Mouse (Mus musculus): ENCODE data around the gene Ldlrap1.
A peak's percentile ranks its signal among the peaks of the same experiment; 100 is the strongest.

The Ldlrap1 gene

DNA sequence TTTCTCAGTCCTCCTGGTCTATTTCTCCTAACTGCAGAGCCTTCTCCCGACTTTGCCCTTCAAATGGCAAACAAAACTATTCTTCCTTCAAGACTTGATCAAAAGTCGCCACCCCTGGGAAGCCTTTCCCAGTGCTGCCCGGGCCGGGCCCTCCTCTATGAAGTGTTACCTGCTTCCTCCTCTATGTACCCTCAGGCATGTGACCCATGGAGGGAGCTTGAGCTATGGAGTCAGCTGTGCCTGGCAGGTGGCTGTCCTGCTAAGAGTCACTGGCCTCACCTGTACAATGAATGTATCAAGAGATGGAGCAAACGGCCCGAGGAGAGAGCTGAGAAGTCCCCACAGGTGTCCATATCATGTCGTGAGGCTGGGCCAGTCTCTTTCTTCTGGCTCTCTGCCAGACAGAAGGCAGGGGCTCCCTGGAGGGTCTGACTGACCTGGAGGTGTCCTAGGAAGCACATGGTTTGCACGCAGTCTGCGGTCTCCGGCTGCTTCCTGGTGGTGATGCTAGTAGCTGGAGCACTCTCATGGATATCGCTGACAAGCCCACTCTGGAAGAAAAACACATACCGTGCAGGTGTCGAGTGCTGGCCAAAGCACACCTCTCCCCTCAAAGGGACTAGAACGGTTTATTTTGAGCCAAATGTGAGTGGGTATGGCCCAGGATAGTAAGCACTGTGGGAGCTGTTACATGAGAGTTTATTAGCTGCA, 7.6 kb upstream of the Ldlrap1 start:
- no peak for DNase-seq (ENCODE audit: low spot score in 2 of 2)

DNA sequence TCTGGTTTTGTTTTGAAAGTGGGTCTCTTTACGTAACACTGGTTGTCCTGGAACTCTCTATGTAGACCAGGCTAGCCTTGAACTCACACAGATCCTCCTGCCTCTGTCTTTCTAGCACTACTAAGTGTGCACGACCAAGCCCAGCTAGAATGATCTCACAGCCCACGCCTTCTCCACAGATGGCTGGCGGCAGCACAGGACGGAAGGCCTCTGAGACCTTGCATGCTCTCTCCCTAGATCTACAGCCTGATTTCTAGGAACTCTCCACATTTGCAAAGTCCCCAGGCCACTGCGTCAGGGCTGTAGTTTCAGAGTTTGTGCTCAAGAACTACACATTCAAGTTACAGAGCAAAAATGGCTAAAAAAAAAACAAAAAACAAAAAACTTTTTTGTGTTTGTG, 6.3 kb upstream of the Ldlrap1 start:
- DNase-seq (ENCODE audit: low spot score in 2 of 2) = no peak

DNA sequence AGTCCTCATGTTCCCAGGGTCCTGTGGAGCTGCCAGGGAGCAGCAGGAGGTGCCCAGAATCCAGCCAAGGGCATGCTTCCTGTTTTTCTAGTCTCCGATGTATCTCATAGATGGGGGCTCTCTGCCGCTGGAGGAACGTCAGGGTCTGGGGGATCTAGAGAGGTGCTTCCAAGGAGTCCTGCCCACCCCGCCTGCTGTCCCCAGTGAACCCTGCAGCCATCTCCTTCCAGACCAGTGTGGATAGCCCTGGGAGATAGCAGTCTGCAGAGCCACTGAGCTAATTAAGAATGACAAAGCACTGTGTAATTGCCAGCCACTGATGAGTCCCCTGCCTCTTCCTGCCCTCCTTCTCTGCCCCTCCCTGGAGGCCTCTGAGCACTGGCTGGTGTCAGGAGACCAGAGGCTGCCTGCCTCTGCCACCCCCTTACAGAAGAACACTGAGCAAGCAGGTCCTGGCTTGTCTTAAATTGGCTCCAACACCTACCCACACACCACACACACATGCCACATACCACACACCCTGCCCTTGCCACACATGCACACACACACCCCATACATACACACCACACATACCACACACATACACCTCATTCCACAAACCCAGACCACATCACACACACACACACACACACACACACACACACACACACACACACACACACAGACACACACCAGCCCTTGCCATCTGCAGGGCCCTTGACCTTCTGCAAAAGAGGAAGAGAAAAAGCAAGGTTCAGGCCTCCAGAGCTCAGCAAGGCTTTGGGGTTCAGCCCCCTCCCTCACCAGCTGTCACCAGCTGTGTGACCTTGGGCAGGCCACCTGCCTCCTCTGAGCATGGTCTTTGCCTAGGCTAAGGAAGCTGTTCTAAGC, 5.2 kb upstream of the Ldlrap1 start:
- no peak for DNase-seq (ENCODE audit: low spot score in 2 of 2)

DNA sequence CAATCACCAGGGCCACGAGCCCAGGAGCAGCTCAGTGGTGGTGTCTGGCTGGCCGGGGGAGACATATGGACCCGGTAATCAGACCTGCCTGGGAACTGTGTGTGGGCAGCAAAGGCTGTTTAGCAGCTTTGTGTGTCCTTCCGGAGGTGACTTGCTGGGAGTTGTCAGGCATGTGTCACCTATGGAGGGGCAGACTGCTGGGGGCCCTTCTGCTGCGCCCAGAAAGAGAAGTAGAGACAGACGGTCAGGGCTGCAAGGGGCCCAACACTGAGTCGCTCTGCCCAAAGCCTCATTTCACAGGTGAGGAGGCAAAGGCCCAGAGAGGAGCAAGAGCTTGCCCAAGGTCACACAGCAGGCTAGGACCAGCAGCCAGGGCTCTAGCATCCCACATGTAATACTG, 2.1 kb upstream of the Ldlrap1 start:
- no peak for DNase-seq (ENCODE audit: low spot score in 2 of 2)

DNA sequence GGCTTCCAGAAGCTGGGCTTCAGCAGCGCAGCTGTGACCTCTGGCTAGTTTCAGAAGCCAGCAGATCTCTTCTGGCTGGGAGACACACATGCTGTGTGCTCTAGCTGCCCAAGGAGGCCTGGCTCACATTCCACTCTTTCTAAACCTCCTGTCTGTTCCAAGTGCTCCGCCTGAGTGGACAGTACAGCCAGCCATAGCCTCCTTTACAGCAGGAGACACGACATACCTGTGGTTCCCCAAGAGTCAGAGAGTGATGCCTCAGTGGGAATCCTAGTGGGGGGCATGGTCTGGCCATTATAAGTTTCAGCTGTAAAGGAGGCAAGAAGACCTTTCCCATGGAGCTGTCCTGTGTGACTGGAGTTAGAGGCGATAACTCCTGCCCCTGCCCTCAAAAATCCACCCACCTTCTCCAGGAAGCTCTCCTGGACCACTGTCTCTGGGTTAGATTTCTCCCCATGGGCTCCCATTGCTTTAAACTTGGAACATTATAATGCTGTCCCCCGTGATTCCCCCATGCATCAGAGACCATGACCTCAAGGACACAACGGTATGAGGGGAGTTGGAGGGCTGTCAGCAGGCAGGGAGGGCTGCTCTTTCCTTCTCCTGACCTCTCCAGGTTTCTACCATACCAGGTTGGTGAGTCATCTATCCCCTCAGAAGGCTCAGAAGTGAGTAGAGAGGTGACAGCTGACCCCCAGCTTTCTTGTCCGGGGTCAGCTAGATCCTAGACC, 1.4 kb upstream of the Ldlrap1 start:
- no peak for DNase-seq (ENCODE audit: low spot score in 2 of 2)

DNA sequence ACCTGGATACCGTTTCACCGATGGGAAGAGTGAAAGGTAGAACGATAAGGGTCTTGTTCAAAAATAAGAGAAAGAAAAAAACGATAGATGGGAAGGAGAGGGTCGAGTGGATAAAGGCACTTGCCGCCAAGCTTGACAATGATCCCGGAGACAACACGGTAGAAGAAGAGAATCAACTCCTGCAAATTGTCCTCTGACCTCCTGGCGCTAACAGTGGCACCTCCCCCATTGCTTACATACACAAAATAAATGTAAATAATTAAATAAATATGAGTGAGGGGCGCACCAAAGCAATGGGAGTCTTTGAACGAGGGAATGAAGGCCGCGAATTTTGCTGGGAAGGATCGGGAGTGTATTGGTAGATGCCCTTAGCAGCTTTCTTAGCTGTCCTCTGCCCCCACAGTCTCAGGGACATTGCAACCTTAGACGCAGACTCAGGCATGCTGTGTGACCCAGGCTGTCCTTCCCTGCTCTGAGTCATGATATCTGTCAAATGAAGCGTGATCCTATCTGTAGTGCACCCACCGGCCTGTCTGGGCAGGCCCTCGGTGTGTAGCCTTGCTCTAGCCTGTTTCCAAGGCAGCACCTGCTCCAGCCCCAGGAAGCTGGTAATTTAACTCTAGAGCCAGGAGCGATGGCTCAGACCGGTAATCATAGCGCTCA, 533 bp upstream of the Ldlrap1 start:
- no peak for DNase-seq (ENCODE audit: low spot score in 2 of 2)

DNA sequence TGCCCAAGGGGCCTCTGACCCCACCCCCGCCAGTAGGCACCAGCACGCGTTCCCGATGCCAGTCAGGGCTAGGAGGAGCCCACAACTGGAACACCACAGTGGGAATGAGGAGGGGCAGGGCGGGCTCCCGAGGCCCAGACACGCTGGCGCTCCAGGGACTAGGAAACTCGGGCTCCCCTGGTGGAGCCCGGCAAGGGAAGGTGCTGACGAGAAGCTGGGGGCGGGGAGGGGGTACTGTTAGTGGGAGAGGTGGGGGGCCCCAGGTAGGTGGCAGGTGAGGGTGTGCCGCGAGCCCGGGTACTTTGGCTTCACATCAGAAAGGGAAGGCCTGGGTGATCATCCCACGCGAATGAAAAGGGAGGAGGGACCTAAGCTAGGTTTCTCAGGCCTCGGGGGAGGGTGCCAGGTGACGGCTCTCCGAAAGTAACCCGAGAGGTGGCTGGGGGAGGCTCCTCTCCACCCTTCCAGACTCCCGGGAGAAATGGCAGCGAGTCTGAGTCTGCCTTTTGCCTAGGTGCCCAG, 859 bp downstream of the Ldlrap1 start:
- peak; percentile 42 to 80 for DNase-seq (ENCODE audit: low spot score in 2 of 2)

DNA sequence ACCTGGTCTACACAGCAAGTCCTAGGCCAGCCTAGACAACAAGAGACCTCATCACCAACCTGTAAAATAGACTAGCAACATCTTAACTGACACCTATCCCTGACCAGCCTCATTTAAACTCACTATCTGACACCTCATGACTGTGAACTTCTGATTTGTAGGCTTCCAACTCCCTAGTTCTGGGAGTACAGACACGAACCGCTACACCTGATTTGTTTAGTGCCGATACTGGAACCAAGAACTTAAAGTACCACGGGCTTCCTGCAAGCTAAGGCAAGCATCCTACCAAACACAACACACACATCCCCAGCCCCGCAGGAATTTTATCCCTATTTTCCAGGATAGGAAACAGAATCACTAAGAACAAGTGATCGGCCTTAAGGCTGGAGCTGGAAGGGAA, 1.5 kb downstream of the Ldlrap1 start:
- no peak for DNase-seq (ENCODE audit: low spot score in 2 of 2)

DNA sequence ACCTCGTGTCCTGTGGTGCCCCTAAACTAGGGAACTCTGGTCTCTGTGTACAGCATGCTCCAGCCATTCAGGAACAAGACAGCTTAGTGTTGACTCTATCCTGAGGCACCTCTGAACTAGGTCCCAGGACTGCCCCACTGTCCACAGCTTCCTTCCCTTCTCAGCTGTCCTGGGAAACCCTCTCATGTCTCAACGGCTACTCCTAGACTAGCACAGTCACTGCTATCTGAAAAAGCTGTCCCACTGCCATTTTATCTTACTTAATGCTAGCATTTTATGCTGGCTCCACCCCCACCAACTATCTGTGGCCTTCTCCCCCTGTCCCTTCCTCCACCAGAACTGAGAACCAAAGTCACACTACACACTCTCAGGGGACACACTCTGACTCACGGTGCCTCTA, 3.5 kb downstream of the Ldlrap1 start:
- no peak for DNase-seq (ENCODE audit: low spot score in 2 of 2)

DNA sequence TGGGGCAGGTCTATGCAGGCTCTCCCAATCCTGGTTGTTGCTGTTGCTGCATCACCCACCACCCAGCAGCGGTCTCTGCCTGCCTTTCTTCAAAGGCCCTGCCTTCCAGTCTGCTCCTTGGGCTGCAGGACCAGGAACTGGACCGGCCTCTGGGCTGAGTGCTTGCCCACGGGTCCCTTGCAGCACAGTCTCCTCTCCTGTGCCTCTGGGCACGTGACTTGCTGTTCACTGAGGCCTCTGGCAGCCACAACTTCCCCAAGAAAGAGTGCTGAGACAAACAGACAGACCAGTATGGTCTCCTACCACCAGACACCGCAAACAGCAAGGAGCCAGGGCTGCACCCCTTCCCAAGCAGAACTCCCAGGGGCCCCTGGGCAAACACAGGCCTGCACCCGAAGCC, 5.5 kb downstream of the Ldlrap1 start:
- DNase-seq (ENCODE audit: low spot score in 2 of 2) = peak; percentile 57 to 77

DNA sequence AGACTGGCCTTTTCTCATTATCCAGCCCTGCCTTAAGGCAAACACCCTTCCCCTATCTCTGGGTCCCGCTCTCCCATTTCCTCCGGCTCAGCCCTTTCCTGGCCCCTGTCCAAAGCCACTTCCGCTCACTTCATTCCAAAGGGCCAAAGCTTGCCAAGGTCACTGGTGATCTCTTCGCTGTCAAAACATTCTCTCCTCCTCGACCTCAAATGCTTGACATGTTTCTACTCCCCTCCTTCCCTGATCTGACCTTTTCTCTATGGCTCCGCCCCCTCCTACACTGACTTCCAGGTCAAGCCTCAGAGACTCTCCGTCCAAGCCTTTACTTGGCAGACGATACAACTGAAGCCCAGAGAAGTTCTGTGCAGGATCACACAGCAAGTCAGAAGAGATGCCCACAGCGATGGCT, 7.0 kb downstream of the Ldlrap1 start:
- peak; percentile 75 to 85 for DNase-seq (ENCODE audit: low spot score in 2 of 2)

DNA sequence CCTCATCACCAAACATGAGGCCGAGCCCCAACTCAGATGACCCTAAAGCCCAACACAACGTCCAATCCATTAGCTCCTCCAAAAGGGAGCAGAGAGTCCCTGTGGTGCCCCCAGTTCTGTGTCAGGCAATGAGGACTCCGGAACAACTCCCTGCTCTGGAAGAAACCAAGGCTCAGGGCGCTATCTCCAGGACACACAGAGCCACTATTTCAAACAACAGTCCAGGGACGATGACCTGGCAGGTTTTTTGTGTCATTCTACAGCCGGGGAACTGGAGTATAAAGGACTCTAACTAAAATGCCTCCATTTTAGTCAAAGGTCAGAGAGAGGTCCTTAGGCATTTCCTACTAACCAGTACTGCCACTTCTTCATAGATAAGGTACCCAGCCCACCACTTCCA, 7.5 kb downstream of the Ldlrap1 start:
- DNase-seq (ENCODE audit: low spot score in 2 of 2) = no peak

DNA sequence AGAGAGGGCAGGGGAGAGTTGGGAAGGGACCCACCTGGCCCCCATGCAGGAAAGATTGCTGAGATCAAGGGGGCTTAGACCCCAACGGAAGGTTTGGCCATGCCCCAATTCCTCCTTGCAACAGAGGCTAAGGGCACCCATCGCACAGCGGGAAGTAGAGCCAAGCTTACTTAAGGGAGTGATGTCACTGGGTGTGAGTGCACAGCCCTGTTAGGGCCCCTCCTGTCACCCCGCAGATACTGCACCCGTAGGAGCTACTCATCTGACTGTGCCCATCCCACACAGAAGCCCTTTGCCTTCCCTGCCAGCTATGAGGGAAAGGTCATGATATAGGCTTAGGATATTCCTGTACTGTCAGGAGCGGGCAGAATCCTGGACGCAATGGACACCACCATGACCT, 8.3 kb downstream of the Ldlrap1 start:
- DNase-seq (ENCODE audit: low spot score in 2 of 2) = peak; percentile 64 to 79

DNA sequence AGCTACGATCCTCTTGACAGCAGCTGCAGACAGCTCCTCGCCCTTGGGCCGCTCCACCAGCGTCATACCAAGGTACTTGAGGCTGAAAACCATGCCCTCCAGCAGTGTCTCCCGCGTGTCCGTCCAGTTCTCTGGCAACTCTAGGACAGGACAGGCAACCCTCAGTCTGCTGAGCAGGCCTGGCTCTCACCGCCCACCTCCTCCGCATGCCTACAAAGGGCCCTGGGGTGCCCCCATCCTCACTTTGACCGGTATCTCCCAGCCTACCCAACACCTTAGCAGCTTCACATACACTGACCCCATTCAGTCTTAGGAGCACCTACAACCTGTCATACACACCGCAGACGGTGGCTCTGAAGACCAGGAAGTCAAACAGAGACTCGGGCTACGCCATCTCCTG, 8.9 kb downstream of the Ldlrap1 start:
- DNase-seq (ENCODE audit: low spot score in 2 of 2) = no peak

DNA sequence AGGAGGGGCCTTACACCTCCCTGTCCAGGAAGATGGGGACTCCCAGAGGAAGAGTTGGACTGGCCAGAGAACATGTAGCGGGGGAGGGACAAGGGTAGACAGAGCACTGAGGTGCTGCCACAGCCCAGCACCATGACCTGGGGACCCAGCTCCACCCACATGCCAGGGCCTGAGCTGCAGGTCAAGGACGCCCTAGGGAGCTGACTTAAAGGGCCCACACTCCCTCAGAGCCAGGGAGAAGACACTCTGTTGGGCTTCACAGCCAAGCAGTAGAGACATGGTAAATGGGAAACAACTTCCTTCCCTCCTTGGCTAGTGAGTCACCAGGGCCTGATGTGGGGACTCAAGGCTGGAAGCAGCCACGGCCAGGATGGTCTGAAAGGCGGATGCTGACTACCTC, 9.5 kb downstream of the Ldlrap1 start:
- no peak for DNase-seq (ENCODE audit: low spot score in 2 of 2)

DNA sequence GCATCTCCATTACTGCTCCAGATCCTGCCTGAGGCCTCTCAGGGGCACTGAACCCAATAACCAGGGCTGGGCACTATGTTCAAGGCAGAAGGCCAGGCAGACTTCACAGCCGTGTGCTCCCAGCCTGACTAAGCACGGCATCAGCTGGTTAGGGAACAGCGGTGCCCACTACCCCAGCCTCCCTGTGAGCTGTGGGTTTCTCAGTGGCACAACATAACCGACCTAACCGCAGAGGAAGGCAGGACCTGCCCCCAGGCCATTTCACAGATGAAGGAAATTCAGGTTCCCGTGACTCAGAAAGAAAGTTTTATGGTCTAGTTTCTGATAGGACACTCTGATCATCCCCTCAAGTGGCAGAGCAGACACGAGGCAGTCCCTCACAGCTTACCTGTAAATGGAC, 10.9 kb downstream of the Ldlrap1 start:
- DNase-seq (ENCODE audit: low spot score in 2 of 2) = no peak

DNA sequence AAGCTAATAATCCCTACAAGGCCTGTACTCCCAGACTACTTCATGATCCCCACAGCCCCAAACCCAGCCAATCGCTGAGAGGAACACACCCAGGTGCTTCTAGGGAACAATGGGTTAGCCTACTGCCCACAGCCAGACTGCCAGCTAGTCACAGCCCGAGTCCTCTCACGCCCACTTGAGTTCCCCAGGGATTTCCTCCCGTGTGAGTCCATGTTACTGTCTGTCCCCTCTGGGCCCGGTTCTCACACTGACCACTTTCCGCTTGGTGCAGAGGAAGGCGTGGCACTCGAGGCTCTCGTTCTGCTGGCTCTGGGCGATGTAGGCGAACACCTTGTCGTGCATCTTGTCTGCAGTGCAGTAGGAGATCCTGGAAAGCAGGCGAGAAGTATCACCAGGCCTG, 12.9 kb downstream of the Ldlrap1 start:
- no peak for DNase-seq (ENCODE audit: low spot score in 2 of 2)

DNA sequence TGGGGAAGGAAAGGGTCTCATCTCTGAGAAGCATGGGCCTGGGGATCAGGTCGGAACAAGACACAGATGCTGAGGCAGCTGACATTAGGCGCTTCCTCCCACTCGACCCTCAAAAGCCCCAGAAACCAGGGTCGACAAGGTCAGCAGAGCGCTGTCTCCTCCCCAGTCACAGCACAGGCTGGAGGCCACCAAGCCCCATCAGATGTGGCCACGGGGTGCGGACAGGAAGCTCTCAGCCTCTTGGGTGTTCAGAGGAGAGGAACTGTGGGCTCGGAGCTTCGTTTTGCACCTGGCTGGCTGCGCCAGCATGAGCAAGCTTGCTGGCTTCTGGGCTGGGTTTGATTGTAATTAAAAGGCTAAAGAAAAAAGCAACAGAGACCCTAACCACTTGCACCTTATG, 13.5 kb downstream of the Ldlrap1 start:
- peak; percentile 60 to 79 for DNase-seq (ENCODE audit: low spot score in 2 of 2)

DNA sequence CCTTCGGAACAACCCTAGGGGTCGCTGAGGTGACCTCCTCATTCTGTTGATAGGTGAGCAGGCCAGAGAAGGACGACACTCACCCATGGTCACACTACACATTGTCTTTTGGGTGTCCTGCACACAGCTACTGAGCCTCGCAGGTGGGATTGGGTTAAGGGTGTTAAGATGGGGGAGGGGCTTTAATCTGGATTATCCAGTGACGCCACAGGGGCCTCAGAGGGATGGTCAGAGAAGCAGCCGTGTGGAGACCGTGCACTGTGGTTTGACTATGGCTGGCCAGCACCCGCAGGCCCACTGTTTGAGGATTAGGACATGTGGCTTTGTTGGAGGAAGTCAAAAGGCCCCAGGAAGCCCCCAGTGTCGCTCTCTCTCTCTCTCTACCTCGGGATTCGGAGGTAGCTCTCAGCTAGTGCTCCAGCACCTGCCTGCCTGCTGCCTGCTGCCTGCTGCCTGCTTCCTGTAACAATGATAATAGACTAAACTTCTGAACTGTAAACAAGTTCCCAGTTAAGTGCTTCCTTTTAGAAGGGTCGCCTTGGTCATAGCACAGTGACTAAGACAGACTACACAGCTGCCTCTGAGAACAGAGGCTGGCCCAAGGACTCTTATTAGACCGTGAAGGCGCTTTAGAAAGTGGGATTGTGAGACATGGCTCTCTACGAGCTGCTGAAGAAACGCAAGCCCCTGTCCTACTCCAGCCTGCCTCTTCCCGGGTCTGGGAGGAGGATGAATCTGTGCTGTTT, 14.1 kb downstream of the Ldlrap1 start:
- no peak for DNase-seq (ENCODE audit: low spot score in 2 of 2)

DNA sequence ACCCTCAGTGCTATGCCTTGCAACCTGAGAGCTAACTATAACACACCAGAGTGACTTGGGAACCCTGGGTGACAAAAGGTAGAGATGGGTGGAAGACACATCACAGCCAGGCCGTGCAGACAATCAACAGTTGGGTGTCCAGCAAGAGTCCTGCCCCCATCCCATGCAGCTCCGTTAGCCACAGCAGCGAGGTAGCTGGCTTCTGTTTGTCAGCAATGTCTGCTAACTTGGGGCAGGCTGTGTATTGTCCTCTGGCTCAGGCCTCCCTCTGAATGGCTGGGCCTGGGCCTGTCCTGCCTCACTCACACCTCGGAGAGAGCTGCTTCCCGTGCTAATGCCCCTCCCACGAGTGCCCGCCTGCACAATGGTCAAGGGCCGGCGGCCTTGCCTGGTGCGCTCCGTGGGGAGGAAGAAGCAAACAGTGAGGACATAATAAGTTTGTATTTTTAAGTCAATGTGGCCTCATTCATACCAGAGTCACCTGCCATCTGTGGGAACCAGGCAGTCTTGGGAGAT, 14.9 kb downstream of the Ldlrap1 start:
- DNase-seq (ENCODE audit: low spot score in 2 of 2) = no peak
